Comparison of ENCODE assay signal across 27 mouse cellular contexts in genomic region chr3:27650083-27650482, GRCm38 (mm10).
DNase-seq lines count a peak whose midpoint lies in the region; ATAC-seq and TF ChIP-seq lines count a peak whose summit lies in the region.
"Had no signal": no experiment of that assay in that cellular context is flagged by ENCODE, and none has a peak within 500 bp of the region (broad histone marks: within the 10 kb centered on the region; RNA-seq: fewer than 3 reads in every experiment).

No protein-coding gene starts in this region.

- no peak overlapping the region for H3K4me3 ChIP-seq in liver, postnatal 0 days (ENCODE audit: low read depth, low read length)
- no peak overlapping the region for H3K4me3 ChIP-seq in liver, embryonic 11.5 days (ENCODE audit: low read depth, low read length)
- no peak overlapping the region for H3K4me3 ChIP-seq in bone marrow macrophage, adult 2 months (ENCODE audit: insufficient read depth, low read length)
- H3K4me3 ChIP-seq in left cerebral cortex, adult 2 months, result no peak overlapping the region
- H3K4me3 ChIP-seq: embryonic facial prominence, embryonic 12.5 days; forebrain, embryonic 10.5 days; forebrain, embryonic 15.5 days; heart, embryonic 15.5 days; hindbrain, embryonic 12.5 days; limb, embryonic 12.5 days; liver, embryonic 13.5 days; midbrain, embryonic 13.5 days; neural tube, embryonic 15.5 days had no signal

- H3K27ac ChIP-seq in liver, postnatal 0 days (ENCODE audit: low read depth), result 0 out of 2 replicates have a peak overlapping the region, but pooled peaks have one; percentile 36
- H3K27ac ChIP-seq in liver, embryonic 11.5 days (ENCODE audit: low read depth, low read length), result no peak overlapping the region
- peak overlapping the region; percentile 73 for H3K27ac ChIP-seq in bone marrow macrophage, adult 2 months (ENCODE audit: insufficient read depth, low read depth, low read length)
- H3K27ac ChIP-seq in left cerebral cortex, adult 2 months, result no peak overlapping the region
- H3K27ac ChIP-seq: embryonic facial prominence, embryonic 12.5 days; forebrain, embryonic 10.5 days; forebrain, embryonic 15.5 days; hindbrain, embryonic 12.5 days; kidney, postnatal 0 days; limb, embryonic 12.5 days; liver, embryonic 13.5 days; midbrain, embryonic 13.5 days; neural tube, embryonic 15.5 days had no signal

- intact Hi-C loops in left cerebral cortex, adult 2 months (cut with DNase I), result no loop called here

- no peaks in the 10 kb centered on the region for H3K9me3 ChIP-seq in liver, postnatal 0 days (ENCODE audit: low read length)
- H3K9me3 ChIP-seq in liver, embryonic 11.5 days (ENCODE audit: control insufficient read depth, low read length), result no peaks in the 10 kb centered on the region
- H3K9me3 ChIP-seq: embryonic facial prominence, embryonic 12.5 days; forebrain, embryonic 10.5 days; forebrain, embryonic 15.5 days; heart, embryonic 15.5 days; hindbrain, embryonic 12.5 days; limb, embryonic 12.5 days; liver, embryonic 13.5 days; midbrain, embryonic 13.5 days; neural tube, embryonic 15.5 days had no signal

- WGBS in liver, postnatal 0 days (ENCODE audit: insufficient replicate concordance), result 50% methylated on average over 11 of the region's 11 CpGs
- 64% methylated on average over 11 of the region's 11 CpGs for WGBS in liver, embryonic 11.5 days

- no peaks in the 10 kb centered on the region for H3K36me3 ChIP-seq in liver, postnatal 0 days (replicated peaks; ENCODE audit: insufficient read depth, low read length)
- H3K36me3 ChIP-seq in liver, embryonic 11.5 days (ENCODE audit: control insufficient read depth, insufficient read depth, low read length), result no peaks in the 10 kb centered on the region
- H3K36me3 ChIP-seq: embryonic facial prominence, embryonic 12.5 days; forebrain, embryonic 10.5 days; forebrain, embryonic 15.5 days; heart, embryonic 15.5 days; hindbrain, embryonic 12.5 days; limb, embryonic 12.5 days; liver, embryonic 13.5 days; midbrain, embryonic 13.5 days; neural tube, embryonic 15.5 days had no signal

- no peak for TF ChIP-seq EP300 in liver, postnatal 0 days (IDR thresholded peaks at IDR 0.05; ENCODE audit: low read depth)

- DNase-seq in liver, postnatal 0 days, result no peak
- DNase-seq in liver, embryonic 11.5 days (ENCODE audit: low spot score), result no peak
- no peak for DNase-seq in left cerebral cortex, adult 2 months (ENCODE audit: extremely low spot score in 1 of 2, low spot score in 2 of 2)
- no peak for DNase-seq in ovary, postnatal 10 days (ENCODE audit: low spot score)
- DNase-seq: adrenal gland, postnatal 36 days; cerebellum, adult 9-10 months; cerebellum, postnatal 36 days; embryo, embryonic 11 days; kidney, adult 8-10 months; kidney, postnatal 4 days; liver, embryonic 13.5 days; lung, adult 2 months; lung, postnatal 10 days; right cerebral cortex, postnatal 25 days had no signal

- TF ChIP-seq CTCF in liver, postnatal 0 days (IDR thresholded peaks at IDR 0.05; ENCODE audit: low read depth), result no peak
- TF ChIP-seq CTCF in bone marrow macrophage, adult 2 months (IDR thresholded peaks at IDR 0.05; ENCODE audit: low read depth, low read length), result no peak
- TF ChIP-seq CTCF in left cerebral cortex, adult 2 months (IDR thresholded peaks at IDR 0.05), result no peak

- H3K4me1 ChIP-seq in liver, postnatal 0 days (ENCODE audit: insufficient read depth), result peaks cover 42% of the 10 kb centered on the region
- peaks cover 34% of the 10 kb centered on the region for H3K4me1 ChIP-seq in liver, embryonic 11.5 days (replicated peaks; ENCODE audit: control insufficient read depth, insufficient read depth, low read length)
- peaks cover 42% of the 10 kb centered on the region for H3K4me1 ChIP-seq in bone marrow macrophage, adult 2 months (ENCODE audit: control insufficient read depth, insufficient read depth, low read length)

- H3K27me3 ChIP-seq in liver, postnatal 0 days (ENCODE audit: insufficient read depth, low read length), result no peaks in the 10 kb centered on the region
- H3K27me3 ChIP-seq in liver, embryonic 11.5 days (replicated peaks; ENCODE audit: control insufficient read depth, insufficient read depth, low read length), result no peaks in the 10 kb centered on the region
- H3K27me3 ChIP-seq: embryonic facial prominence, embryonic 12.5 days; forebrain, embryonic 15.5 days; heart, embryonic 15.5 days; hindbrain, embryonic 12.5 days; limb, embryonic 12.5 days; liver, embryonic 13.5 days; midbrain, embryonic 13.5 days; neural tube, embryonic 15.5 days had no signal

- no peak for TF ChIP-seq POLR2A in bone marrow macrophage, adult 2 months (IDR thresholded peaks at IDR 0.05; ENCODE audit: borderline replicate concordance, low read depth, low read length)

- H3K4me2 ChIP-seq in liver, postnatal 0 days (ENCODE audit: low read depth, low read length), result no peak overlapping the region; the same call in 1 of the 2 replicates
- no peak overlapping the region for H3K4me2 ChIP-seq in liver, embryonic 11.5 days
- H3K4me2 ChIP-seq: embryonic facial prominence, embryonic 12.5 days; forebrain, embryonic 15.5 days; heart, embryonic 15.5 days; hindbrain, embryonic 12.5 days; limb, embryonic 12.5 days; liver, embryonic 13.5 days; midbrain, embryonic 13.5 days; neural tube, embryonic 15.5 days had no signal

- no peak overlapping the region for H3K9ac ChIP-seq in liver, postnatal 0 days (replicated peaks)
- H3K9ac ChIP-seq in liver, embryonic 11.5 days (ENCODE audit: low read depth, low read length), result no peak overlapping the region
- H3K9ac ChIP-seq: embryonic facial prominence, embryonic 12.5 days; forebrain, embryonic 15.5 days; heart, embryonic 15.5 days; hindbrain, embryonic 12.5 days; limb, embryonic 12.5 days; liver, embryonic 13.5 days; midbrain, embryonic 13.5 days; neural tube, embryonic 15.5 days had no signal

- ATAC-seq in liver, postnatal 0 days, result no peak
- no peak for ATAC-seq in liver, embryonic 11.5 days (replicated peaks; ENCODE audit: low FRiP score)
- ATAC-seq in granulocyte monocyte progenitor cell, adult 5-6 weeks (replicated peaks; ENCODE audit: poor library complexity, severe bottlenecking), result peak; percentile 88
- peak; percentile 58 for ATAC-seq in monocyte, adult 5-6 weeks (replicated peaks; ENCODE audit: insufficient number of reproducible peaks, low FRiP score, low TSS enrichment, poor library complexity, severe bottlenecking)
- ATAC-seq: forebrain, embryonic 15.5 days; intestine, embryonic 16.5 days; midbrain, embryonic 13.5 days had no signal

Comparison
In these comparisons a context has a peak if more than half of its experiments do, and no peak if none do; other contexts are left out.
1. H3K27ac ChIP-seq: peak in liver, postnatal 0 days (single experiment) and bone marrow macrophage, adult 2 months (single experiment); none in liver, embryonic 11.5 days (single experiment) and left cerebral cortex, adult 2 months (single experiment).
2. ATAC-seq: peak in granulocyte monocyte progenitor cell, adult 5-6 weeks (single experiment) and monocyte, adult 5-6 weeks (single experiment); none in liver, postnatal 0 days (single experiment) and liver, embryonic 11.5 days (single experiment).